Mouse (Mus musculus): ENCODE measurements around the gene Suclg2. TPM values are rescaled to one million over a fixed set of nuclear protein-coding genes. Genes with fewer than 3 reads are reported as not detected.

Gene Suclg2
- polyA plus RNA-seq (2015; fragmentation: Illumina TruSeq; extraction: RNeasy Lipid Tissue Mini Kit (QIAGEN cat#74804); ENCODE audit: insufficient read depth, low replicate concordance): 49.8 TPM

GRCm38 (mm10) chr6:95718031-95718968 is at the start of gene Suclg2:
TSS of gene Suclg2 (minus strand) at chr6:95718800.

Measured in spleen, adult 10 weeks (tissue).